Mouse (Mus musculus): ENCODE data around the gene A230050P20Rik. TPM values are rescaled to one million over a fixed set of nuclear protein-coding genes. Genes with fewer than 3 reads are reported as not detected.
A peak's percentile ranks its signal among the peaks of the same experiment; 100 is the strongest.

A230050P20Rik gene
- polyA plus RNA-seq, 1 experiment = 23.5 TPM

DNA sequence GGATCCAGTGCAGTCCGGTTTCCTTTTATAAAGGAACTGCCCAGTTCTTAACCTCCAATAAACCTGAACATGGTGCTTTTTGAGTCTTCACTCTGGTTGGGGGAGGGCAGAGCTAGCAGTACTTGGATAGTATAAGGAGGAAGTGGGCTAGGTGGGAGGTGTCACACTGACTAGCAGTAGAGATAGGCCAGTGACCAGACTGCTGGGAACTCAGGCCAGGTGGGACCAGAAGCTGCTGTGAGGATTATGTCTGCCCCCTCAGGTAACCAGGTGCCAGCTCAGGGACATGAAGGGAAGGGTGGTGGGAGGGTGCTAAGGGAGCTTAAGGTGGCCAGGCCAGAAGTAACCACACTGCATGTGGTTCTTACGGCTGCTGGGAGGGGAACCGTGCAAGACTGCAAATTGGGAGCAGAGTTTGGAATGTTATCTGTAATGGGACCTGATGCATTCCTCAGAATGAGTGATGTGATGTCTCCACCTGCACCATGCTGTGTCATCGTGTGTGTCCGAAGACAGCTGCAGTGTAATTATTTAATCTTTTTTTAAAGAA is 23.7 kb downstream of the A230050P20Rik start:
- no peak for TF ChIP-seq CTCF (IDR thresholded peaks at IDR 0.05; ENCODE audit: low read depth, low read length)
- no peak for TF ChIP-seq POLR2A (IDR thresholded peaks at IDR 0.05; ENCODE audit: borderline replicate concordance, low read depth, low read length)
- Histone ChIP-seq H3K4me3 (ENCODE audit: insufficient read depth, low read length) (no peak overlapping the region), H3K27ac (ENCODE audit: insufficient read depth, low read depth, low read length) (no peak overlapping the region), H3K4me1 (ENCODE audit: control insufficient read depth, insufficient read depth, low read length) (peaks cover 13% of the 10 kb centered on the region)

- Histone ChIP-seq H3K4me1 (ENCODE audit: control insufficient read depth, insufficient read depth, low read length) (peaks cover 12% of the 10 kb centered on the region), H3K27ac (ENCODE audit: insufficient read depth, low read depth, low read length) (no peak overlapping the region), H3K4me3 (ENCODE audit: insufficient read depth, low read length) (no peak overlapping the region)
- TF ChIP-seq CTCF (IDR thresholded peaks at IDR 0.05; ENCODE audit: low read depth, low read length) (no peak), POLR2A (IDR thresholded peaks at IDR 0.05; ENCODE audit: borderline replicate concordance, low read depth, low read length) (no peak)
Observed at GRCm38 (mm10) chr9:20893069-20893468, 24.6 kb downstream of the A230050P20Rik start.

DNA sequence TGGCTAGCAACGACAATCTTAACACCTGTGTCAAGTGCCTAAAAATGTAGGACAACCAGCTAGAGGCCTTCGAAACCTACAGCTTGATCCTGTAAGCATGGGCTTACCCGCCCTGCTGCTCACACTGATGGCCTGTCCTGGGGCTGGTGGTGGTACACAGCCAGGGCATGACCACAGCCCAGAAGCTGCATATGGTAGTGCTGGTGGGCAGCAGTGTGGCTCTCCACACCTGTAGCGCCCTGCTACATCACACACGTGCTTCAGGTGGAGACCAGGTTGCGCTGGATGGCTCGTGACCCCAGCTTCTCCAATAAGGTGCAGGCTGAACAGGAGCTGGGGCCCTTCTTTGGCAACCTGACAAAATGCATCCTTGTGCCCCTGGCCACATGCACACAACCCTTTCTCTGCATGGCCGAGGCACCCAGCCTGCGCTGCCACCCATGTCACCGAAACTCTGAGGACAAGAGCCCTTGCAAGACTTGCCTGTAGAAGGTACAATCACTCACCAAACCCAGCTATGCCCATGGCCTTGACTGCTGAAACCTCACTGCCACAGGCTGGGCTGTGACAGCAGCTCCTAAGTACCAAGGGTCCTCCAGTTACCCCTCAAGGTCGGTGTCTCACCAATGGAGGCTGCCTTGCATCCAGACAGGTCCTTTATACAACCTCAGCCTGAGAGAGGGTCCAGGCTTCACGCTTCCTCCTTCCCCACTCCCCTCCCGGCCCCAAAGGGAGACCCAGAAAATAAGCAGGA is 25.3 kb downstream of the A230050P20Rik start:
- Histone ChIP-seq H3K4me3 (ENCODE audit: insufficient read depth, low read length) (no peak overlapping the region), H3K27ac (ENCODE audit: insufficient read depth, low read depth, low read length) (no peak overlapping the region), H3K4me1 (ENCODE audit: control insufficient read depth, insufficient read depth, low read length) (peaks cover 12% of the 10 kb centered on the region)
- TF ChIP-seq CTCF (IDR thresholded peaks at IDR 0.05; ENCODE audit: low read depth, low read length) = no peak
- no peak for TF ChIP-seq POLR2A (IDR thresholded peaks at IDR 0.05; ENCODE audit: borderline replicate concordance, low read depth, low read length)

GRCm38 (mm10) chr9:20894629-20895028 is 26.2 kb downstream of the A230050P20Rik start:
- peaks cover 11% of the 10 kb centered on the region for H3K4me1 ChIP-seq (ENCODE audit: control insufficient read depth, insufficient read depth, low read length)
- no peak overlapping the region for H3K27ac ChIP-seq (ENCODE audit: insufficient read depth, low read depth, low read length)
- H3K4me3 ChIP-seq (ENCODE audit: insufficient read depth, low read length) = no peak overlapping the region
- TF ChIP-seq CTCF (IDR thresholded peaks at IDR 0.05; ENCODE audit: low read depth, low read length) = no peak
- no peak for TF ChIP-seq POLR2A (IDR thresholded peaks at IDR 0.05; ENCODE audit: borderline replicate concordance, low read depth, low read length)

DNA sequence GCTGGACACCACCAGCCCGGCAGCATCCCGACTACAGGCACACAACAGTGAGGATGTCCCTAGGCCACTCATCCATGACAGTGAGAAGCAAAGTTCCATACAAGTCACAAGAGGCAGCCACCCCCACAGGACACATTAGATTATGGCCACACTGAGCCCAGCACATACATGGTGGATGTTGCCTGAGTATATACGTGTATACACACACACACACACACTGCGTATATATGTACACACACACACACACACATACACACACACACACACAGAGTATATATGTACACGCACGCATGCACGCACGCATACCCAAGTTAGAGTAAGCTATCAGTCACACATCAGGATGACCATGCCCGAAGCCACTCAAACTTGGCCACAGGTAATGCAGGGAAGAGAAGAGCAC is 26.9 kb downstream of the A230050P20Rik start:
- Histone ChIP-seq H3K4me1 (ENCODE audit: control insufficient read depth, insufficient read depth, low read length) (peaks cover 6% of the 10 kb centered on the region), H3K4me3 (ENCODE audit: insufficient read depth, low read length) (no peak overlapping the region), H3K27ac (ENCODE audit: insufficient read depth, low read depth, low read length) (no peak overlapping the region)
- TF ChIP-seq POLR2A (IDR thresholded peaks at IDR 0.05; ENCODE audit: borderline replicate concordance, low read depth, low read length) (no peak), CTCF (IDR thresholded peaks at IDR 0.05; ENCODE audit: low read depth, low read length) (no peak)

DNA sequence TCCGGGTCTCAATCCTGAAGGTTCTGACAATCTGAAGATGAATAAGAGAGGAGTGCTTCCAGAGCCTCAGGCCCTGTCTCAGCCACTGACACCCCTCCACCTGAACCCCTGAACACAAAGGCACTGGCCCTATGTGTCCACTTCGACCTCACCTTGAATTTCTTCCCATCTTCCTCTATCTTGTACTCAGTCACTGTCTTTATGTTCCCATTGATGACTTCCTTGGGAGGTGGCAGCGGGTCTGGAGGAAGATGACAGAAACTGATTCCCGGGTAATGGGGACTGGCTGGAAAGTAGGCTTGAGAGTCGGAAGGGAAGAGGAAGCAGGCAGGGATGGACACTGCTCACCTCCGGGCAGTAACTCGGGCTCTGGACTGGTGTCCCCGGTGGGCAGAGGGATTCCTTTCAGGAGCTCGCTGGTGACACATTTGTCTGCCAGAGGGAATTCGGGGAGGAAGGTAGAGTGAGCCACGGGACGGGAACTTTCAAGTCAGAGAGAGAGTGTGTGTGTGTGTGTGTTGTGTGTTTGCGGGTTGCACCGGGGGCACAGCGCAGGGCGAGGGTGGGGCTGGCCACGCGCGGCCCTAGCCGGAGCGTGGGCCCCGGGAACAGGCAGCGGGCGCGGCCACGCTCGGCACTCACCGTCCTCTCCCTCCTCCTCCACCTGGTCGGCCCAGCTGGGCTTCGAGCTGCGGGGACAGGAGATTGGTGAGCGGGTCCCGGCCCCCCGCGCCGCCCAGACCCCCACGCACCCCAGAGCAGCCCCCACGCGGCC is 29.5 kb downstream of the A230050P20Rik start:
- TF ChIP-seq CTCF (IDR thresholded peaks at IDR 0.05; ENCODE audit: low read depth, low read length) (no peak), POLR2A (IDR thresholded peaks at IDR 0.05; ENCODE audit: borderline replicate concordance, low read depth, low read length) (no peak)
- Histone ChIP-seq H3K27ac (ENCODE audit: insufficient read depth, low read depth, low read length) (no peak overlapping the region), H3K4me1 (ENCODE audit: control insufficient read depth, insufficient read depth, low read length) (peaks cover 6% of the 10 kb centered on the region), H3K4me3 (ENCODE audit: insufficient read depth, low read length) (peak overlapping the region; percentile 68)

- peaks cover 6% of the 10 kb centered on the region for H3K4me1 ChIP-seq (ENCODE audit: control insufficient read depth, insufficient read depth, low read length)
- TF ChIP-seq CTCF (IDR thresholded peaks at IDR 0.05; ENCODE audit: low read depth, low read length) (peak; percentile 56), POLR2A (IDR thresholded peaks at IDR 0.05; ENCODE audit: borderline replicate concordance, low read depth, low read length) (no peak)
- H3K4me3 ChIP-seq (ENCODE audit: insufficient read depth, low read length) = peak within 1 kb of the TSS; percentile 68
- no peak within 1 kb of the TSS for H3K27ac ChIP-seq (ENCODE audit: insufficient read depth, low read depth, low read length)
Observed at GRCm38 (mm10) chr9:20898511-20899073, 30.1 kb downstream of the A230050P20Rik start, which contains the start of gene Eif3g. TSS of gene Eif3g (minus strand) at chr9:20898623.

- H3K27ac ChIP-seq (ENCODE audit: insufficient read depth, low read depth, low read length) = no peak overlapping the region
- no peak for TF ChIP-seq POLR2A (IDR thresholded peaks at IDR 0.05; ENCODE audit: borderline replicate concordance, low read depth, low read length)
- TF ChIP-seq CTCF (IDR thresholded peaks at IDR 0.05; ENCODE audit: low read depth, low read length) = peak; percentile 45
Observed at GRCm38 (mm10) chr9:20901466-20902173, 33.2 kb downstream of the A230050P20Rik start.

DNA sequence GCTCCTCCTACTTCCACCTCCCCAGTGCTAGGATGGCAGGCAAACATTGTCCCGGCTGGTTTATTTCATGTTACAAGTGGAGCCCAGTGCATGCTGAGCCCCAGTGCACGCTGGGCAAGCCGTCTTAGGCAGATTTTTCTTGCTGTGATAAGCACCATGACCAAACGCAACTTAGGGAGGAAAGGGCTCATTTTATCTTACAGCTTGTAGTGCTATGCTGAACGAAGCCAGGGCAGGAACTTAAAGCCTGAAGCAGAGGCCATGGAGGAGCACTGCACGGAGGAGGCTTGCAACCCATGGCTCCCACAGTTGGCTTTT is 33.7 kb downstream of the A230050P20Rik start:
- peaks cover under 1% of the 10 kb centered on the region; the same call in 1 of the 2 replicates for H3K4me1 ChIP-seq (ENCODE audit: control insufficient read depth, insufficient read depth, low read length)
- H3K4me3 ChIP-seq (ENCODE audit: insufficient read depth, low read length) = no peak overlapping the region
- TF ChIP-seq POLR2A (IDR thresholded peaks at IDR 0.05; ENCODE audit: borderline replicate concordance, low read depth, low read length) (no peak), CTCF (IDR thresholded peaks at IDR 0.05; ENCODE audit: low read depth, low read length) (no peak)
- no peak overlapping the region for H3K27ac ChIP-seq (ENCODE audit: insufficient read depth, low read depth, low read length)

More at GRCm38 (mm10) chr9:20901466-20902173, 33.2 kb downstream of the A230050P20Rik start:
- Histone ChIP-seq H3K4me1 (ENCODE audit: control insufficient read depth, insufficient read depth, low read length) (peaks cover 6% of the 10 kb centered on the region), H3K4me3 (ENCODE audit: insufficient read depth, low read length) (no peak overlapping the region)
